Mouse (Mus musculus) hindbrain, embryonic 15.5 days (tissue): Measurements from ENCODE around the gene Rasl11a. TPM values are rescaled to one million over a fixed set of nuclear protein-coding genes. Genes with fewer than 3 reads are reported as not detected.

Source experiments
- polyA plus RNA-seq: library from polyadenylated mRNA; unstranded; fragments of >200 nt; fragmentation: Nextera tagmentation; extraction: Ambion mirVana; gene quantifications from 2 replicates; pipeline ENCODE4 v1.2.1, GENCODE M21; 2015

The Rasl11a gene
- polyA plus RNA-seq, 1 experiment from 2014 or later = 9.3 TPM

Other genes with a start within 250 kb of the Rasl11a start
- gene Usp12, start 50.1 kb upstream of the Rasl11a start, polyA plus RNA-seq = 16.2 and 17.1 TPM in 2 replicates
- 312 and 347 TPM in 2 replicates for gene Rpl21, start 12.2 kb upstream of the Rasl11a start, polyA plus RNA-seq
- gene Gtf3a, start 103.6 kb downstream of the Rasl11a start, polyA plus RNA-seq = 107 and 112 TPM in 2 replicates
- gene Mtif3, start 118.7 kb downstream of the Rasl11a start, polyA plus RNA-seq = 26.7 and 29.0 TPM in 2 replicates
- gene Lnx2, start 231.5 kb downstream of the Rasl11a start, polyA plus RNA-seq = 4.5 and 6.5 TPM in 2 replicates
- 97.8 and 104 TPM in 2 replicates for gene Polr1d, start 232.0 kb downstream of the Rasl11a start, polyA plus RNA-seq